Mouse (Mus musculus) gastrocnemius, adult 8-10 months (tissue): Measurements from ENCODE around the gene Dhfr. TPM values are rescaled to one million over a fixed set of nuclear protein-coding genes. Genes with fewer than 3 reads are reported as not detected.

Experiments used
- DNase-seq, 2 experiments: peaks; one replicate each; pipeline ENCODE4 v3.0.0; 2022; ENCODE audit warnings: low spot score in 2 of 2
- total RNA-seq, 4 experiments: library from RNA; stranded (reverse); gene quantifications; 2 replicates each; pipeline ENCODE4 v1.2.4; 2022

Gene Dhfr
- total RNA-seq, 4 experiments from 2014 or later = 0.56 to 0.99 (median 0.70) TPM

- no peak for DNase-seq
Observed at GRCm38 (mm10) chr13:92387367-92387766, 32.8 kb downstream of the Dhfr start.

- no peak for DNase-seq
Observed at GRCm38 (mm10) chr13:92393047-92393661, 38.6 kb downstream of the Dhfr start.

DNA sequence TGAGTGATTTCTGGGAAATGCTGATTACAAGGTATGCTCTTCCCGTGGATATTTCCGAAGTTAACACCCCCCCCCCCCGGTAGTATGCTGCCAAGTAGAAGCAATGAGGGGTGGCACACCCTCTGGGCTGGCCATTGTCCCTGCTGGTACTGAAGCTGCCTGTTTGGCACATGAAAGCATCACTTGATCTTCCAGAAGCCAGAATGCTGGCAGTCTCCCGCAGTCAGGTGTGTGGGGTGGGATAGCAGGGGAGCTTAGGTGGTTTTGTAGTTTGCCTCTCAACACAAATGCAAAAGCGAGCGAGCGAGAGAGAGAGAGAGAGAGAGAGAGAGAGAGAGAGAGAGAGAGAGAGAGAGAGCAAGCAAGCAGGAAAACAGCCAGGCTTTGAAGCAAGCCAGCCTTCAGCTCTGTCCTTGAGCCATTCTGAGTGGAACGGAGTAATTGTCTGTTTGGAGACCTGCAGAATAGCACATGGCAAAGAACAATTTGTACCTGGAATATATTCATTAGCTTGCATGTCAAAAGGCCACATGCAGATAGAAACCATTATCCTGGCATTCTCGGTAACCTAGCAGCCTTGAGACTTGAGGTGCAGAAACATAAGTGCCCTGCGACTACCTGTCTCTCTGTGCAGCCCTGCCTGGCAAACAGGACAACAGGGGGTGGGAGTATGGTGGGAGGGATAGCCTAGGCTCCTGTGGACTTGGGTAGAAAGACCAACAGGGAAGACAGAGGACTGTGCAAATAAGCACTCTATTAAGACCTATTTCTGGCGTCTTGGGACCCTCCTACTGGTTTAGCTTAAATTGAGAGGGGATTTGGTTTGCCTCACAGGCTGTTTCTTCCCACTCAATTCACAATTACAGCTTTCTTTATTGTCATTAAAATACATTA, 44.2 kb downstream of the Dhfr start:
- DNase-seq = no peak

GRCm38 (mm10) chr13:92402063-92402462, 47.5 kb downstream of the Dhfr start:
- no peak for DNase-seq

GRCm38 (mm10) chr13:92403496-92403895, 49.0 kb downstream of the Dhfr start:
- DNase-seq = no peak

- no peak for DNase-seq
Observed at GRCm38 (mm10) chr13:92410486-92410885, 56.0 kb downstream of the Dhfr start.

- no peak for DNase-seq
Observed at GRCm38 (mm10) chr13:92419630-92420029, 65.1 kb downstream of the Dhfr start.

DNA sequence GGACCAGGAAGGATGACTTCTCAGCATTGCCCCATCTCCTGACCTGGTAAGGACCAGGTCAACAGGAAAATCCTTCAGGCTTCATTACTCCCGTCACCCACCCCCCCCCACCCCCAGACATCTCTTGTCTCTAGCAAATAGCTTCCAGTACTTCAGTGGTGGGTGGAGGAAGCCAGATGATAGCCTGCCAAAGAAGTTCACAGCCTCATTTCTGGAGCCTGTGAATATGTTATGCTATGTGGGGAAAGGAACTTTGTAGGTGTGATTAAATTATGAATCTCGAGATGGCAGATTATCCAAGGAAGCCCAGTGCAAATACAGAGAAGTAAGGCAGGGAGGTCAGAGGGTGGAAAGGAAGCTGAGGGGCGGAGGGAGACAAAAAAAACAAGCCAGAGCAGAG, 69.2 kb downstream of the Dhfr start:
- no peak for DNase-seq

DNA sequence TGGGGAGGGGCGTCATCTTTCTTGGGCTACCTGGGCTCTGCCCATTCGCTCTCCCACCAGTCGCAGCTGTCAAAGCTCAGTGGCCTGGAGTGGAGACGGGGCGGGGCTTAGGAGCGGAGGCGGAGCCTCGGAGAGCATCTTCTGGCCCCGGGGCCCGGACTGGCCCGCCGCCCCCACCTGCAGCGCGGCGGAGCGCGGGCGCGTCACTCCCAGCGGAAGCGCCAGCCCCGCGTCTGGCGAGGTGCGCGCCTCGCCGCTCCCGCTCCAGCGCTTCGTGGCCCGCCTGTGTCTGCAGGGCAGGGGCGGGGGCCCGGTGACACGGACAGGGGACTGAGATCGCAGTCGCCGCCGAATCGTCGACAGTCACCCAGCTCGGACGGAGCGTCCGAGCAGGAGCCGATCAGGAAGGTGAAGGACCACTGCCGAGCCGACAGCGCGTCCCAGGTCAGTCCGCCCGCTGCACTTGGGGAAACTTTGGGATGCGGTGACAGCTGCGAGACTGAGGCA, 71.3 kb downstream of the Dhfr start, which contains the start of gene Ankrd34b:
Gene Ankrd34b (plus strand): TSS at position 139 of the 507 bp plus-strand sequence.
- no peak for DNase-seq

DNA sequence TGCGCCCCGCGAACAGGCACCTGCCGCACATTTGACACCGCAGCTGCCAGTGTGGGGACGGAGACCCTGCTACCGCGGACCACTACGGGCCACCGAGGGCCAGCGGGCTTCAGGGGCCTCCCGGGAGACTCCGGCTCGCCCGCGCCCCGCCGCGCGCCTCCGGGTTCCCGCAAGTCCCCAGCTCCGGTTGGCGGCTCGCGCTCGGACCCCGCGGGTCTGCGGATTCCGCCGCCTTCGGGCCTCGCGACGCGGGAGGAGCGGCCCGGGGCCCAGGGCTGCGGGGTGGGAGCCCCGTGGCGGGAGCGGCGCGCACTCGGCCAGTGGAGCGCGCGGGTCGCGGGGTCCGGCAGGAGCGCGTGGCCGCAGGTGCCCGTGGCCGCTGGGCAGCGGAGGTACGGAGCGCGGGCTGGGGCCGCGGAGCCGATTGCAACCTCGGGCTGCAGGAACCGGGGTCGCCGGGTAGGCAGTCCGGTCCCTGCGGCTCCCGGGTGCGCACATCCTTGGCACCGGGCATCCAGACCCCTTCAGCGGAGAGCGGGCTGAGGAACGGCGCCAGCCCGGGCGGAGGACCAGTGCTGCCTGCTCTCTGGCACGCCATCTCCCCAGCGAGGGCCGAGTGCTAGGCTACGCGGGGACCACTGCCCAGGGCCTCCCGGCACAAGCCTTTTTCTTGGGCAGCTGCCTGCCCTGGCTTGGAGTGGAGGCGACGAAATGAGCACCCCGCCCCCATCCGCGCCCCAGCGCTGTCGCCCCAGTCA, 71.9 kb downstream of the Dhfr start:
- no peak for DNase-seq

- DNase-seq = no peak
Observed at GRCm38 (mm10) chr13:92427351-92427855, 72.9 kb downstream of the Dhfr start.

Other genes starting within 250 kb of the Dhfr start
- 1 to 10 TPM; 3.9 to 8.8 (median 5.3) TPM for gene Rasgrf2, start 223.1 kb upstream of the Dhfr start, total RNA-seq
- gene Gm20379, start 48.7 kb upstream of the Dhfr start, total RNA-seq = not detected
- gene Msh3, start 277 bp downstream of the Dhfr start, total RNA-seq = 1 to 10 TPM; 8.3 to 9.6 (median 9.1) TPM
- gene Ankrd34b, start 71.2 kb downstream of the Dhfr start, total RNA-seq = not detected
- gene Fam151b, start 129.3 kb downstream of the Dhfr start, total RNA-seq = 1 to 10 TPM; 1.7 to 3.2 (median 2.5) TPM
- gene Zfyve16, start 176.1 kb downstream of the Dhfr start, total RNA-seq = 1 to 10 TPM; 6.9 to 7.9 (median 7.1) TPM
- gene Spz1, start 221.4 kb downstream of the Dhfr start, total RNA-seq = not detected